Mouse (Mus musculus): ENCODE data around the gene Tmcc3. TPM values are rescaled to one million over a fixed set of nuclear protein-coding genes. Genes with fewer than 3 reads are reported as not detected.
A peak's percentile ranks its signal among the peaks of the same experiment; 100 is the strongest.
"Not testable (repeated sequence)": the region's sequence is repeated elsewhere in the genome, so short reads cannot be mapped to it uniquely, and the experiment has no call there.

The Tmcc3 gene
- total RNA-seq, 4 experiments from 2014 or later, result 12.4 to 22.2 (median 15.1) TPM

- DNase-seq, result no peak
These were observed 203.8 kb downstream of the Tmcc3 start for GRCm38 (mm10) chr10:94515583-94515982.

- DNase-seq, result no peak
These were observed 208.1 kb downstream of the Tmcc3 start for GRCm38 (mm10) chr10:94519887-94520286.

GRCm38 (mm10) chr10:94520306-94521106, 208.8 kb downstream of the Tmcc3 start:
- DNase-seq, result no peak

- no peak for DNase-seq
These were observed 209.3 kb downstream of the Tmcc3 start for GRCm38 (mm10) chr10:94521107-94521401.

GRCm38 (mm10) chr10:94521776-94522175, 210.0 kb downstream of the Tmcc3 start:
- no peak for DNase-seq

- no peak for DNase-seq
These were observed 211.5 kb downstream of the Tmcc3 start for GRCm38 (mm10) chr10:94523297-94523696.

GRCm38 (mm10) chr10:94523711-94524156, 212.0 kb downstream of the Tmcc3 start:
- no peak for DNase-seq

GRCm38 (mm10) chr10:94524966-94525365, 213.2 kb downstream of the Tmcc3 start:
- DNase-seq, result no peak

- DNase-seq, result no peak
These were observed 214.0 kb downstream of the Tmcc3 start for GRCm38 (mm10) chr10:94525784-94526183.

GRCm38 (mm10) chr10:94526834-94527233, 215.1 kb downstream of the Tmcc3 start:
- DNase-seq, result no peak

GRCm38 (mm10) chr10:94527248-94527647, 215.5 kb downstream of the Tmcc3 start:
- DNase-seq, result no peak

- DNase-seq, result no peak
These were observed 218.3 kb downstream of the Tmcc3 start for GRCm38 (mm10) chr10:94530079-94530478.

GRCm38 (mm10) chr10:94531482-94531881, 219.7 kb downstream of the Tmcc3 start:
- DNase-seq, result no peak

- DNase-seq, result no peak
These were observed 221.5 kb downstream of the Tmcc3 start for GRCm38 (mm10) chr10:94533081-94533724.

GRCm38 (mm10) chr10:94538623-94539022, 226.9 kb downstream of the Tmcc3 start:
- not testable (repeated sequence) for DNase-seq

- DNase-seq, result no peak
These were observed 228.5 kb downstream of the Tmcc3 start for GRCm38 (mm10) chr10:94540241-94540640.

GRCm38 (mm10) chr10:94543956-94544355, 232.2 kb downstream of the Tmcc3 start:
- DNase-seq, result no peak

GRCm38 (mm10) chr10:94544803-94545202, 233.1 kb downstream of the Tmcc3 start:
- DNase-seq, result no peak

GRCm38 (mm10) chr10:94545259-94546019, 233.7 kb downstream of the Tmcc3 start:
- peak; percentile 41 for DNase-seq

- DNase-seq, result no peak
These were observed 234.9 kb downstream of the Tmcc3 start for GRCm38 (mm10) chr10:94546617-94547016.

GRCm38 (mm10) chr10:94549511-94550232, 237.9 kb downstream of the Tmcc3 start:
- no peak for DNase-seq

GRCm38 (mm10) chr10:94550649-94551048, 238.9 kb downstream of the Tmcc3 start:
- DNase-seq, result no peak

- no peak for DNase-seq
These were observed 239.3 kb downstream of the Tmcc3 start for GRCm38 (mm10) chr10:94551065-94551464.

All from adrenal gland, adult 8-10 months (tissue).